Mouse (Mus musculus) embryonic stem cell, embryonic (primary cell): ENCODE results near the gene Rps28.

Source experiments
- CTCF ChIA-PET, 4 experiments: fragments of 300-600 bp in 2 of 4; fragments of 350-600 bp in 2 of 4; sonication (Branson Sonifier 250); formaldehyde crosslinking; loops; one replicate each; lab custom pipeline; 2022; ENCODE audit warnings: inconsistent platforms in 2 of 4; lab: Charles Lee
- POLR2A ChIA-PET, 4 experiments: fragments of 300-600 bp in 2 of 4; fragments of 350-600 bp in 2 of 4; sonication (Branson Sonifier 250); formaldehyde crosslinking; loops; one replicate each; lab custom pipeline; 2022; ENCODE audit warnings: antibody characterized with exemption in 4 of 4, inconsistent platforms in 1 of 4; lab: Charles Lee

Gene Rps28

GRCm38 (mm10) chr17:33824084-33824996 is at the start of gene Rps28, which contains the start of gene Ndufa7:
TSS of gene Rps28 (minus strand) at chr17:33824562.
TSS of gene Ndufa7 (plus strand) at chr17:33824572.
- ChIA-PET CTCF (interaction anchor here in 3 of 4 experiments (0.6 to 2.1 kb wide), 6 partner anchors 41 to 430 kb away, joined by 3 to 6 read pairs (median 4); partner anchors contain the start of gene Zfp101 (in 1 of the 3)), POLR2A (interaction anchor here (0.5 to 19.5 kb wide), 179 partner anchors 9 to 1470 kb away, joined by 3 to 544 read pairs (median 4); partner anchors contain the start of genes Angptl4 (in 3 of the 4), B3galt4 (in 3 of the 4), Cd320 (in 3 of the 4) and Daxx (in 3 of the 4))

GRCm38 (mm10) chr17:33873537-33873936 is 49.2 kb upstream of the Rps28 start, which contains the start of gene Gm7029:
TSS of gene Gm7029 (plus strand) at chr17:33873837.
- POLR2A ChIA-PET, result interaction anchor here in 2 of 4 experiments (1.1 to 1.7 kb wide), 2 partner anchors 8 to 55 kb away, joined by 4 to 5 read pairs; no protein-coding TSS in a partner anchor
- CTCF ChIA-PET, result interaction anchor here in 1 of 4 experiments (1.9 kb wide), 1 partner anchor 9 kb away, joined by 10 read pairs; no protein-coding TSS in a partner anchor

- ChIA-PET POLR2A (interaction anchor here in 3 of 4 experiments (0.6 to 2.9 kb wide), 46 partner anchors 9 to 1602 kb away, joined by 3 to 19 read pairs (median 4); partner anchors contain the start of genes Ndufa7 (in 3 of the 3), Rps28 (in 3 of the 3), Daxx (in 2 of the 3) and Rab11b (in 2 of the 3)), CTCF (interaction anchor here (0.5 to 2.0 kb wide), 44 partner anchors 8 to 1478 kb away, joined by 3 to 11 read pairs (median 4); partner anchors contain the start of genes Tapbp (in 2 of the 4), Zbtb22 (in 2 of the 4), B3galt4 (in 1 of the 4) and Cd320 (in 1 of the 4))
Measured at GRCm38 (mm10) chr17:33865330-33866030, 41.1 kb upstream of the Rps28 start.

GRCm38 (mm10) chr17:33857816-33858215 is 33.5 kb upstream of the Rps28 start:
- CTCF ChIA-PET, result interaction anchor here in 2 of 4 experiments (0.5 to 0.7 kb wide), 2 partner anchors 8 to 58 kb away, joined by 3 to 4 read pairs; partner anchors contain the start of genes Tapbp (in 1 of the 2) and Zbtb22 (in 1 of the 2)
- POLR2A ChIA-PET, result interaction anchor here in 3 of 4 experiments (0.6 to 2.3 kb wide), 12 partner anchors 8 to 206 kb away, joined by 3 to 8 read pairs (median 4); partner anchors contain the start of genes B3galt4 (in 1 of the 3), Ndufa7 (in 1 of the 3), Pfdn6 (in 1 of the 3) and Rab11b (in 1 of the 3)

- ChIA-PET CTCF (no interaction called here), POLR2A (interaction anchor here in 3 of 4 experiments (1.0 to 20.8 kb wide), 3 partner anchors 14 to 29 kb away, joined by 3 to 449 read pairs (median 4); partner anchors contain the start of genes Rps28 (in 2 of the 3) and Ndufa7 (in 1 of the 3))
Measured at GRCm38 (mm10) chr17:33851331-33851730, 27.0 kb upstream of the Rps28 start.

- ChIA-PET POLR2A (interaction anchor here in 3 of 4 experiments (0.6 to 20.8 kb wide), 6 partner anchors 9 to 452 kb away, joined by 3 to 449 read pairs (median 6); partner anchors contain the start of genes Ndufa7 (in 2 of the 3), Rps28 (in 2 of the 3), Rps18 (in 1 of the 3) and Vps52 (in 1 of the 3)), CTCF (interaction anchor here in 1 of 4 experiments (0.6 kb wide), 1 partner anchor 144 kb away, joined by 3 read pairs; no protein-coding TSS in a partner anchor)
Measured at GRCm38 (mm10) chr17:33848139-33848538, 23.8 kb upstream of the Rps28 start.

GRCm38 (mm10) chr17:33844196-33844595 is 19.8 kb upstream of the Rps28 start:
- CTCF ChIA-PET, result interaction anchor here in 3 of 4 experiments (0.6 to 1.9 kb wide), 4 partner anchors 17 to 1838 kb away, joined by 3 to 5 read pairs (median 4); no protein-coding TSS in a partner anchor
- POLR2A ChIA-PET, result interaction anchor here in 3 of 4 experiments (0.6 to 20.8 kb wide), 21 partner anchors 9 to 215 kb away, joined by 3 to 449 read pairs (median 4); partner anchors contain the start of genes Ndufa7 (in 2 of the 3), Rps28 (in 2 of the 3), Pfdn6 (in 1 of the 3) and Rps18 (in 1 of the 3)

- CTCF ChIA-PET, result interaction anchor here in 2 of 4 experiments (0.7 to 1.9 kb wide), 8 partner anchors 17 to 150 kb away, joined by 3 to 5 read pairs (median 4); no protein-coding TSS in a partner anchor
- POLR2A ChIA-PET, result interaction anchor here in 3 of 4 experiments (0.6 to 20.8 kb wide), 29 partner anchors 9 to 214 kb away, joined by 3 to 449 read pairs (median 4); partner anchors contain the start of genes Ndufa7 (in 3 of the 3), Rps28 (in 3 of the 3), Rps18 (in 2 of the 3) and Vps52 (in 2 of the 3)
Measured at GRCm38 (mm10) chr17:33842966-33843795, 18.8 kb upstream of the Rps28 start, which contains the start of gene Cd320. TSS of gene Cd320 (plus strand) at chr17:33843091.

- ChIA-PET POLR2A (interaction anchor here in 3 of 4 experiments (0.6 to 19.5 kb wide), 16 partner anchors 10 to 132 kb away, joined by 3 to 544 read pairs (median 4); partner anchors contain the start of genes Kank3 (in 2 of the 3), Rab11b (in 2 of the 3), Cd320 (in 1 of the 3) and Rps18 (in 1 of the 3)), CTCF (interaction anchor here in 1 of 4 experiments (0.6 kb wide), 1 partner anchor 1339 kb away, joined by 4 read pairs; no protein-coding TSS in a partner anchor)
Measured at GRCm38 (mm10) chr17:33829561-33829960, 5.2 kb upstream of the Rps28 start.

- CTCF ChIA-PET, result interaction anchor here in 1 of 4 experiments (0.8 kb wide), 1 partner anchor 37 kb away, joined by 3 read pairs; no protein-coding TSS in a partner anchor
- POLR2A ChIA-PET, result interaction anchor here in 3 of 4 experiments (0.6 to 19.5 kb wide), 19 partner anchors 9 to 150 kb away, joined by 3 to 544 read pairs (median 4); partner anchors contain the start of genes Kank3 (in 2 of the 3), Rab11b (in 2 of the 3), Angptl4 (in 1 of the 3) and Cd320 (in 1 of the 3)
Measured at GRCm38 (mm10) chr17:33828892-33829291, 4.5 kb upstream of the Rps28 start.

GRCm38 (mm10) chr17:33826850-33827249 is 2.5 kb upstream of the Rps28 start:
- POLR2A ChIA-PET, result interaction anchor here (0.5 to 19.5 kb wide), 30 partner anchors 10 to 836 kb away, joined by 3 to 544 read pairs (median 4); partner anchors contain the start of genes Cd320 (in 3 of the 4), Kank3 (in 3 of the 4), March2 (in 1 of the 4) and Rab11b (in 1 of the 4)
- CTCF ChIA-PET, result interaction anchor here (0.5 to 1.1 kb wide), 20 partner anchors 8 to 440 kb away, joined by 3 to 7 read pairs (median 3); partner anchors contain the start of genes B3galt4 (in 1 of the 4), Cd320 (in 1 of the 4) and Rab11b (in 1 of the 4)

- CTCF ChIA-PET, result interaction anchor here in 2 of 4 experiments (0.6 to 2.1 kb wide), 4 partner anchors 40 to 101 kb away, joined by 3 to 4 read pairs (median 4); no protein-coding TSS in a partner anchor
- POLR2A ChIA-PET, result interaction anchor here (0.9 to 19.5 kb wide), 59 partner anchors 10 to 332 kb away, joined by 3 to 544 read pairs (median 10); partner anchors contain the start of genes Kank3 (in 3 of the 4), Tapbp (in 3 of the 4), Zbtb22 (in 3 of the 4) and Angptl4 (in 2 of the 4)
Measured at GRCm38 (mm10) chr17:33825462-33825861, 1.1 kb upstream of the Rps28 start.

GRCm38 (mm10) chr17:33824997-33825330 is 602 bp upstream of the Rps28 start:
- ChIA-PET CTCF (interaction anchor here in 2 of 4 experiments (0.6 to 2.1 kb wide), 5 partner anchors 40 to 431 kb away, joined by 3 to 5 read pairs (median 4); partner anchors contain the start of gene Zfp101 (in 1 of the 2)), POLR2A (interaction anchor here (0.5 to 19.5 kb wide), 136 partner anchors 9 to 1471 kb away, joined by 3 to 544 read pairs (median 5); partner anchors contain the start of genes Angptl4 (in 3 of the 4), B3galt4 (in 3 of the 4), Daxx (in 3 of the 4) and Kank3 (in 3 of the 4))

GRCm38 (mm10) chr17:33823171-33823570 is 1.2 kb downstream of the Rps28 start:
- CTCF ChIA-PET, result interaction anchor here in 1 of 4 experiments (1.1 kb wide), 1 partner anchor 10 kb away, joined by 3 read pairs; no protein-coding TSS in a partner anchor
- POLR2A ChIA-PET, result interaction anchor here (0.6 to 19.5 kb wide), 79 partner anchors 7 to 1455 kb away, joined by 3 to 544 read pairs (median 8); partner anchors contain the start of genes Angptl4 (in 3 of the 4), Daxx (in 3 of the 4), Kank3 (in 3 of the 4) and Rab11b (in 3 of the 4)
